Mouse (Mus musculus): ENCODE measurements at regions not wholly inside any gene's neighbourhood (a gene's known extent, or its start where the extent isn't known, plus 50 kb on each side); places are given as distances from the start of the nearest gene placed in this dataset.

- no peak for DNase-seq (ENCODE audit: extremely low spot score in 1 of 2, low spot score in 1 of 2)
Observed at GRCm38 (mm10) chr8:126646604-126647311, 53.0 kb upstream of the Irf2bp2 start.

GRCm38 (mm10) chr8:126644179-126644578 lies 50.4 kb upstream of the Irf2bp2 start:
- no peak for DNase-seq (ENCODE audit: extremely low spot score in 1 of 2, low spot score in 1 of 2)

Measured in frontal cortex, adult 2 months (tissue).